In the genomic region with DNA sequence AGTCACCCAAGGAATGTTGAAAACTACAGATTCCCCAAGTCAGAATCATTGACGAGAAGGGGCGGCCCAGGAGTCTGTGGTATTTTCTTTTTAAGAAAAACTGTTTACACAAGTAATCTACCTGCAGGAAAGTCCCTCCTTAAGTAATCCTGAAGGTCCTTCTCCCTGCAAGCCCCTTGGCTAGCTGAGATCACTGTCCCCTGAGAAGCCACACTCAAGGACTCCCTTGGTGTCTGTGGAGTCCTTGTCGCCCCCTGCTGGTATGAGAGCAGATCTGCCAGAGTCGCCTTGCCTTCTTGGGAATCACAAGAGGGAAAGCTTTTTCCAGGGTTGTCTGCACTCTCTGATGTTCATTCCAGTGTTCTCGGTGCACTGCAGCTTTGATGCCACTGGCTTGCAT, we compare ENCODE assay signal across 9 mouse cellular contexts. TPM values are rescaled to one million over a fixed set of nuclear protein-coding genes. Genes with fewer than 3 reads are reported as not detected.
DNase-seq lines count a peak whose midpoint lies in the region; ATAC-seq and TF ChIP-seq lines count a peak whose summit lies in the region.
"Had no signal": no experiment of that assay in that cellular context is flagged by ENCODE, and none has a peak within 500 bp of the region (broad histone marks: within the 10 kb centered on the region; RNA-seq: fewer than 3 reads in every experiment).

No protein-coding gene starts in this region.

- no peaks in the 10 kb centered on the region for H3K9me3 ChIP-seq in forebrain, postnatal 0 days (ENCODE audit: low read length)
- no peaks in the 10 kb centered on the region for H3K9me3 ChIP-seq in forebrain, embryonic 16.5 days (ENCODE audit: control insufficient read depth, low read length)
- H3K9me3 ChIP-seq in embryonic facial prominence, embryonic 14.5 days (ENCODE audit: control insufficient read depth, low read length) = no peaks in the 10 kb centered on the region
- H3K9me3 ChIP-seq in intestine, embryonic 15.5 days = no peaks in the 10 kb centered on the region
- H3K9me3 ChIP-seq in midbrain, postnatal 0 days (ENCODE audit: low read length) = no peaks in the 10 kb centered on the region
- H3K9me3 ChIP-seq: liver, embryonic 15.5 days had no signal

- 44% methylated on average over 5 of the region's 5 CpGs for WGBS in forebrain, postnatal 0 days
- WGBS in forebrain, embryonic 16.5 days = 45% methylated on average over 5 of the region's 5 CpGs
- 34% methylated on average over 5 of the region's 5 CpGs for whole genome bisulfite sequencing in embryonic facial prominence, embryonic 14.5 days
- 37% methylated on average over 5 of the region's 5 CpGs for WGBS in intestine, embryonic 15.5 days
- WGBS in midbrain, postnatal 0 days = 47% methylated on average over 5 of the region's 5 CpGs

- no peak overlapping the region for H3K4me2 ChIP-seq in forebrain, postnatal 0 days (ENCODE audit: low read depth)
- H3K4me2 ChIP-seq in forebrain, embryonic 16.5 days (ENCODE audit: low read length) = no peak overlapping the region
- H3K4me2 ChIP-seq in embryonic facial prominence, embryonic 14.5 days (ENCODE audit: low read depth, low read length) = no peak overlapping the region
- H3K4me2 ChIP-seq in intestine, embryonic 15.5 days (replicated peaks) = no peak overlapping the region
- no peak overlapping the region for H3K4me2 ChIP-seq in midbrain, postnatal 0 days (ENCODE audit: low read depth, low read length, poor library complexity, severe bottlenecking)
- H3K4me2 ChIP-seq: liver, embryonic 15.5 days had no signal

- peak; percentile 78 for DNase-seq in forebrain, postnatal 0 days
- DNase-seq in adrenal gland, adult 8-10 months = peak; percentile 31
- peak; percentile 89 for DNase-seq in embryonic facial prominence, embryonic 14.5 days (ENCODE audit: low spot score)
- peak; percentile 54 to 68 for DNase-seq in left cerebral cortex, postnatal 14 days (ENCODE audit: low spot score in 2 of 2)
- peak; percentile 76 for DNase-seq in midbrain, postnatal 0 days (ENCODE audit: low spot score)
- DNase-seq in splenic B cell, adult 2 months (ENCODE audit: low read depth, low spot score) = peak; percentile 80

- H3K4me1 ChIP-seq in forebrain, postnatal 0 days (ENCODE audit: insufficient read depth) = no peaks in the 10 kb centered on the region
- no peaks in the 10 kb centered on the region for H3K4me1 ChIP-seq in forebrain, embryonic 16.5 days (replicated peaks; ENCODE audit: control insufficient read depth, insufficient read depth, low read length)
- no peaks in the 10 kb centered on the region for H3K4me1 ChIP-seq in embryonic facial prominence, embryonic 14.5 days (ENCODE audit: control insufficient read depth, insufficient read depth, low read length)
- H3K4me1 ChIP-seq in intestine, embryonic 15.5 days (replicated peaks) = 0 out of 2 replicates have a peak, but pooled peaks cover 14% of the 10 kb centered on the region
- H3K4me1 ChIP-seq in midbrain, postnatal 0 days (ENCODE audit: insufficient read depth, low read length) = no peaks in the 10 kb centered on the region

- no peak overlapping the region for H3K27ac ChIP-seq in forebrain, postnatal 0 days (ENCODE audit: low read depth, low read length)
- no peak overlapping the region for H3K27ac ChIP-seq in forebrain, embryonic 16.5 days (ENCODE audit: low read length)
- H3K27ac ChIP-seq in embryonic facial prominence, embryonic 14.5 days (replicated peaks; ENCODE audit: low read depth, low read length) = no peak overlapping the region
- H3K27ac ChIP-seq in intestine, embryonic 15.5 days = no peak overlapping the region
- H3K27ac ChIP-seq in midbrain, postnatal 0 days (ENCODE audit: low read depth, low read length) = no peak overlapping the region

- peak; percentile 83 for TF ChIP-seq CTCF in forebrain, postnatal 0 days (IDR thresholded peaks at IDR 0.05; ENCODE audit: low read depth)
- peak; percentile 83 for TF ChIP-seq CTCF in midbrain, postnatal 0 days (IDR thresholded peaks at IDR 0.05)

- no peaks in the 10 kb centered on the region for H3K36me3 ChIP-seq in forebrain, postnatal 0 days (ENCODE audit: insufficient read depth)
- no peaks in the 10 kb centered on the region for H3K36me3 ChIP-seq in forebrain, embryonic 16.5 days (ENCODE audit: control insufficient read depth, insufficient read depth)
- H3K36me3 ChIP-seq in embryonic facial prominence, embryonic 14.5 days (ENCODE audit: control insufficient read depth, insufficient read depth, low read length) = no peaks in the 10 kb centered on the region
- H3K36me3 ChIP-seq in intestine, embryonic 15.5 days = no peaks in the 10 kb centered on the region
- H3K36me3 ChIP-seq in midbrain, postnatal 0 days (ENCODE audit: insufficient read depth, low read length) = no peaks in the 10 kb centered on the region
- no peaks in the 10 kb centered on the region for H3K36me3 ChIP-seq in splenic B cell, adult 2 months (ENCODE audit: control insufficient read depth, insufficient read depth, low read length, poor library complexity, severe bottlenecking)
- H3K36me3 ChIP-seq: liver, embryonic 15.5 days had no signal

- H3K9ac ChIP-seq in forebrain, postnatal 0 days = no peak overlapping the region
- H3K9ac ChIP-seq in forebrain, embryonic 16.5 days (replicated peaks; ENCODE audit: low read depth, low read length) = no peak overlapping the region
- no peak overlapping the region for H3K9ac ChIP-seq in embryonic facial prominence, embryonic 14.5 days (ENCODE audit: low read depth, low read length)
- H3K9ac ChIP-seq in intestine, embryonic 15.5 days = no peak overlapping the region
- H3K9ac ChIP-seq in midbrain, postnatal 0 days (replicated peaks; ENCODE audit: low read length, poor library complexity, severe bottlenecking) = no peak overlapping the region
- H3K9ac ChIP-seq: liver, embryonic 15.5 days had no signal

- ATAC-seq in forebrain, postnatal 0 days = no peak; the same call in 1 of the 2 replicates
- ATAC-seq in forebrain, embryonic 16.5 days = no peak
- no peak for ATAC-seq in embryonic facial prominence, embryonic 14.5 days (ENCODE audit: low read depth)
- ATAC-seq in intestine, embryonic 15.5 days = peak; percentile 26; the same call in 1 of the 2 replicates
- ATAC-seq in midbrain, postnatal 0 days (ENCODE audit: low FRiP score) = no peak

- no peaks in the 10 kb centered on the region for H3K27me3 ChIP-seq in forebrain, postnatal 0 days (ENCODE audit: insufficient read depth, low read length)
- H3K27me3 ChIP-seq in forebrain, embryonic 16.5 days (replicated peaks; ENCODE audit: control insufficient read depth, insufficient read depth, low read length) = no peaks in the 10 kb centered on the region
- H3K27me3 ChIP-seq in embryonic facial prominence, embryonic 14.5 days (replicated peaks; ENCODE audit: control insufficient read depth, insufficient read depth, low read length) = no peaks in the 10 kb centered on the region
- no peaks in the 10 kb centered on the region for H3K27me3 ChIP-seq in intestine, embryonic 15.5 days (replicated peaks)
- no peaks in the 10 kb centered on the region for H3K27me3 ChIP-seq in midbrain, postnatal 0 days (ENCODE audit: insufficient read depth, low read length)
- no peaks in the 10 kb centered on the region for H3K27me3 ChIP-seq in splenic B cell, adult 2 months (ENCODE audit: control insufficient read depth, insufficient read depth, low read length, poor library complexity, severe bottlenecking)
- H3K27me3 ChIP-seq: liver, embryonic 15.5 days had no signal

- no peak overlapping the region for H3K4me3 ChIP-seq in forebrain, postnatal 0 days (ENCODE audit: low read depth, low read length)
- no peak overlapping the region for H3K4me3 ChIP-seq in forebrain, embryonic 16.5 days (replicated peaks; ENCODE audit: low read length)
- no peak overlapping the region for H3K4me3 ChIP-seq in embryonic facial prominence, embryonic 14.5 days (ENCODE audit: low read depth, low read length)
- H3K4me3 ChIP-seq in intestine, embryonic 15.5 days (replicated peaks) = no peak overlapping the region
- no peak overlapping the region for H3K4me3 ChIP-seq in midbrain, postnatal 0 days (ENCODE audit: low read depth, low read length)
- H3K4me3 ChIP-seq: liver, embryonic 15.5 days had no signal

- intact Hi-C loops in left cerebral cortex, postnatal 14 days (cut with DNase I) = loop anchor here (2.0 kb wide), 1 partner anchor 120 kb away; no protein-coding TSS in a partner anchor

RNA-seq across cellular contexts. Expression of a gene that starts 45.7 kb away (rescaled TPM):
- 44.1 and 51.3 TPM in 2 replicates for total RNA-seq in forebrain, postnatal 0 days (2014; rRNA removed)
- polyA plus RNA-seq in forebrain, postnatal 0 days (2015; fragmentation: Nextera tagmentation; extraction: Ambion mirVana) = 47.7 and 55.3 TPM in 2 replicates
- polyA plus RNA-seq in forebrain, embryonic 16.5 days (2015; fragmentation: Nextera tagmentation; extraction: Ambion mirVana) = 154 and 191 TPM in 2 replicates
- total RNA-seq in adrenal gland, adult 8-10 months (2022) = 1 to 10 TPM; 1.9 to 7.7 (median 2.8) TPM
- polyA plus RNA-seq in embryonic facial prominence, embryonic 14.5 days (2014; fragmentation: Nextera tagmentation; extraction: Ambion mirVana) = 397 and 436 TPM in 2 replicates
- polyA plus RNA-seq in intestine, embryonic 15.5 days (2015; fragmentation: Nextera tagmentation; extraction: Ambion mirVana) = 414 and 444 TPM in 2 replicates
- total RNA-seq in left cerebral cortex, postnatal 14 days (2021) = 1 to 10 TPM; 2.6 to 3.3 TPM
- total RNA-seq in midbrain, postnatal 0 days (2014; rRNA removed) = 19.4 and 38.1 TPM in 2 replicates
- 23.7 and 25.5 TPM in 2 replicates for polyA plus RNA-seq in midbrain, postnatal 0 days (2015; fragmentation: Nextera tagmentation; extraction: Ambion mirVana)

Comparison
In these comparisons a context has a peak if more than half of its experiments do, and no peak if none do; other contexts are left out.
1. DNase-seq: peak in every context shown above with its lines; median percentile 89 in embryonic facial prominence, embryonic 14.5 days; 80 in splenic B cell, adult 2 months; 78 in forebrain, postnatal 0 days; 76 in midbrain, postnatal 0 days; 61 in left cerebral cortex, postnatal 14 days; 31 in adrenal gland, adult 8-10 months.